Mouse (Mus musculus): ENCODE results near the gene Parp11. TPM values are rescaled to one million over a fixed set of nuclear protein-coding genes. Genes with fewer than 3 reads are reported as not detected.

Gene Parp11
- 36.1 TPM for polyA plus RNA-seq (2014; fragmentation: Illumina TruSeq; extraction: RNeasy Lipid Tissue Mini Kit (QIAGEN cat#74804))

DNA sequence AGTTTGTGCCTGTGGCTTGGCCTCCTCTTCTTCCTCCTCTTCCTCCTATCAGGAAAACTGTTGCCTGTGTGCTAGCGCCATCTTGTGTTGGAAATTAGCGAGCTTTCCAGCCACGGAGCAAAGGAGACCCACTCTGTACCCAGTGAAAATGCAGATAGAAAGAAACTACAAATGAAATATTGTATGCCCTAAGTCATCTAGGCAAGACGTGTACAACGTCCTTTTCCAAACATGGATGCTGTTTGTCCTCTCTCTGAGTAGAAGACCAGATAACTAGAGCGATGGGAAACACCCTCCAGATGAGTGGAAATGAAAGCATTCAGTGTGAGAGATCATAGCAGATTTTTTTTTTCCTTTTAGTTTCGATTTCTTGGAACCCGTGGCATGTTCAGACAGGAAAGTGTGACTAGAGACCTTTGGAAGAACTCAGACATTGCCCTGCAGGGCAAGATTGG lies at the start of gene Parp11:
TSS of gene Parp11 (plus strand) at position 405 of the 455 bp plus-strand sequence.

Other genes with a start within 250 kb of the Parp11 start
- 1.00 TPM for gene Cracr2a, start 114.5 kb downstream of the Parp11 start, polyA plus RNA-seq (2014; fragmentation: Illumina TruSeq; extraction: RNeasy Lipid Tissue Mini Kit (QIAGEN cat#74804))

Measured in ovary, adult 10 weeks (tissue).